Mouse (Mus musculus) adrenal gland, adult 8-10 months (tissue): ENCODE results near the gene Slc25a13. TPM values are rescaled to one million over a fixed set of nuclear protein-coding genes. Genes with fewer than 3 reads are reported as not detected.
A peak's percentile ranks its signal among the peaks of the same experiment; 100 is the strongest.

Source experiments
- DNase-seq: peaks from one replicate; pipeline ENCODE4 v3.0.0; 2022
- total RNA-seq, 4 experiments: library from RNA; stranded (reverse); gene quantifications; 2 replicates each; pipeline ENCODE4 v1.2.4; 2022

Gene Slc25a13
- 10 to 100 TPM in 3 of 4 experiments, 1 to 10 TPM in 1; 9.9 to 18.3 (median 13.0) TPM for total RNA-seq

- DNase-seq, result peak; percentile 62
These were observed at the start of gene Slc25a13 for GRCm38 (mm10) chr6:6216507-6217285. Gene Slc25a13, minus strand, starts transcription at chr6:6217173.

DNA sequence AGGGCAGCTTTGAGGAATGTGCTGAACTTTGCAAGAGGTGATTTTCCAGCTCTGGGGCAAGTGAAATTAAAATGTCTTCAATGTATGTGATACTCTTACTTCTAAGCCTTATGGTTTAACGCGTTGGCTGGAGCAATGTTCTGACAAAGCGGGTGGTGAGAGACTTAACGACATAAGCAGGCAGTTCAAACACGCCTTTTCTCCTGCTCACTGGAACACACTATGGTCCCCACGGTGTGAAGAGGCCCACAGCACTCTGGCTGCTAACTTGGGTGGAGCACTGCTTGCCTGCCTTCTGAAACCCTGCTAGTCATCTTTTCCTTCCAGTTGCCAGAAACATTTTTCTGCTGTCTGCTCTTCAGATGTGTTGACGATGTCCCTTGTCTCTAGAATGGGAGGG is 48.8 kb upstream of the Slc25a13 start:
- no peak for DNase-seq

- DNase-seq, result no peak
These were observed 46.4 kb upstream of the Slc25a13 start for GRCm38 (mm10) chr6:6263293-6263911.

DNA sequence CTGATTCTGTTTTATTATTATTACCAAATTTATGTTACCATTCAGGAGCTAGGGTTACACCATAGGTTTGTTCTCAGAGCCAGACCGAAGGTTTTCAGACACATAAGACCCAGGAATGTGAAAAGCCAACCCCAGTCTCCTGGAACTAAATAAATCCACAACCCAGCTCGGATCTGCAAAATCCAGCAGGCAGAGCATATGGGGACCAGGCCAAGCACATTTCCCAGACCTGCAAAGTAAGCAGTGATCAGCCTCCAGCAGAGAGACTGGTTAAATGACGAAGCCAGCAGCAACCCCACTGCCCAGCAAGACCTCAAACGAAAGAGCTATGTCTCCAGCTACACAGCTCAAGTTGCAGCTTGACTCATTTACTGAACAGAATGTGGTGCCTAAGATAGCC is 43.9 kb upstream of the Slc25a13 start:
- DNase-seq, result no peak

GRCm38 (mm10) chr6:6248500-6248899 is 31.5 kb upstream of the Slc25a13 start:
- no peak for DNase-seq

DNA sequence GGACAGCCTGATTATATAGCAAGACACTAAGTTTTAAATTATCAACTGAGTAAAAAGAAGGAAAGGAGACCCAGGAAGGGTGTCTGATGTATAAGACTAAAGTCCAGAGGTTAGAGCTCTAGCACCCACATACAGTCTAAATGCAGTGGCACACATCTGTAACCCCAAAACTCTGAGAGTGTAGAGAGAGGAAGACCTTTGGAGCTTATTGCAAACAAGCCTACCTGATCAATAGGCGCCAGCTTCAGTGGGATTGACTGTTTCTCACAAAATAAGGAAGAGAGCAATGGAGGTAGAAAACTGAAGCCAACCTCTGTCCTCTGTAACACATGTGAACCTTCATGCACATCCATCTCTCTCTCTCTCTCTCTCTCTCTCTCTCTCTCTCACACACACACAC is 26.9 kb upstream of the Slc25a13 start:
- no peak for DNase-seq

GRCm38 (mm10) chr6:6242114-6242513 is 25.1 kb upstream of the Slc25a13 start:
- DNase-seq, result no peak

DNA sequence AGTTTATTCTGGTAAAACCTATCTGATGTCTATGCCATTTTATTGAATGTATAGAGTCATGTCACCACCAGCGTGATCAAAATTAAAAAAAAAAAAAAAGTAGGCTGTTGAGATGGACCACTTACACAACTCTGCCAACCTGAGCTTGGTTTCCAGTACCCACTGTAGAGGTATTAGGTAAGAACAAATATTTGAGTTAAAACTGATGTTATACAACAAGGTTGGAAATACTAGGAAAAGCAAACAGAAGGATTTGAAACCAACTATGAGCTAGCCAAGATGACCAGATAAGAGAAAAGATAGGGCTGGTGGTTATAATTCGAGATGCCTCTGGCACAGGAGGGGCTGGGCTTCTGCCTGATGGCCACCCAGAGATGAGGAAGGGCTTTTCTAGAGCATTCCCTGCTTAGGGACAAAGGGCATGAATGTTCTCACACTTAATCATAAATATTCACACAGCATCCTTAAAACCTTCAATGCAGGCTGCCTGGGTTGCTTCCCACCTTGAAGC is 19.9 kb upstream of the Slc25a13 start:
- DNase-seq, result no peak

- no peak for DNase-seq
These were observed 13.3 kb upstream of the Slc25a13 start for GRCm38 (mm10) chr6:6230262-6230661.

GRCm38 (mm10) chr6:6222721-6223120 is 5.7 kb upstream of the Slc25a13 start:
- DNase-seq, result no peak

DNA sequence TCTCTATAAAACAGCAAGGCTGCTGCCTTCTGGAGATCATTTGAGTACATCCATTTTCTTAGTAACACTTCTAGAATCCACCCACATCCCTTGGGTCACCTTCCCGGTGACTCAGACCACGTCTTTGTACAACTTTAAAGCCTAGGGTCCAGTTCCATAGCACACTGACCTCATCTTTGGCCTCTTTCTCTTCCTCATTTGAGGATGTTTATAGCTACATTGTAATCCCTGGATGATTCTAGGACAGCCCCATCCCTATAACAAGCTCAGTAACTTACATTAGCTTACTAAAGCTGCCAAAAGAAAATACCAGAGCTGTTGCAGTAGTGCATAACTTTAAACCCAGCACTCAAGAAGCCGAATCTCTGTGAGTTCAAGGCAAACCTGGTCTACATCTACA is 3.6 kb upstream of the Slc25a13 start:
- no peak for DNase-seq

DNA sequence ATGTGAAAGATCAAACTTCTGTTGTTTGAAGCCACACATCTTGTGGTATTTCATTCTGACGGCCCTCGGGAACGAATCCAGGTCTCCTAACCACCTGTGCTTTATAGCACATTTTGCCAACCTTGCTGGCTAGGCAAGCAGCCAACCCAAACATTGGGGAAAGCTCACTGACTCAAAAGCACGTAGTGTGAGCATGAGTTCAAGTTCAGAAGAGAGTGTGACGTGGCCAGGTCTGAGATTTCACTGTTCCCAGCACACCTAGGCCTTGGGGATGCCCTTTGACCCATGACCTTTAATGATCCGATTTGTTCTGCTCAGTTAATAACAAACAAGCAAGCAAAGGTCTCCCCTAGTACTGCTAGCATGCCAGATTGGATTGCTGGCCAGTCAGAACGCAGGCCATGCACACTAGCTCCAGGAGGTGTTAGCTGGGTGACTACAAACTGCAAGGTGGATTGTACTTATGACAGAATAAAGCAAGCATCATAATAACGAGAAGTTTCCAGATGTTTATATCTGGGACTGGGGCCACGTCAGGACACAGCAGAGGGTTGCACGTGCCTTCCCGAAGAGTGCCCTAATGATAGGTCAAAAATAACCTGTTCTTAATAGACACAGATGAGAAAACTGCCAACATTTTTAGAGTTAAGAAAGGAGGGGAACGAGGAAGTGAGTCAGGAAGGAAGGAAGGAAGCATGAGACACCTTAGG is 2.8 kb upstream of the Slc25a13 start:
- no peak for DNase-seq

DNA sequence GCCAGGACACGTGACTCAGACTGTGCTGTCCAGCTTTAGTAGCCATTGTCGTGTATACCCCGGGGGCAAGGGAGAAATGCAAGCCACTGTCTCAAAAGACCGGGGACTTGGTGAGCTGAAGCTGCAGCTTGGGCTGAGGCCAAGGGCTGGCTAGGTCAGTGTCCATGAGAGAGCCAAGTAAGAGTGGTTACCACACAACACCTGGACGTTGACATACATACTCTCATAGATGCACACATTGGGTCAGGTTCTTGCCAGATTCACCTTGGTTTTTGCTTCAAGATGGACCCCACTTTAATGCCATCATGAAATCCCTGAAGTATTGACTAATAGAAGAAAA is 283 bp upstream of the Slc25a13 start:
- no peak for DNase-seq

GRCm38 (mm10) chr6:6216120-6216506 is 860 bp downstream of the Slc25a13 start:
- no peak for DNase-seq

GRCm38 (mm10) chr6:6212360-6213310 is 4.3 kb downstream of the Slc25a13 start:
- DNase-seq, result no peak

DNA sequence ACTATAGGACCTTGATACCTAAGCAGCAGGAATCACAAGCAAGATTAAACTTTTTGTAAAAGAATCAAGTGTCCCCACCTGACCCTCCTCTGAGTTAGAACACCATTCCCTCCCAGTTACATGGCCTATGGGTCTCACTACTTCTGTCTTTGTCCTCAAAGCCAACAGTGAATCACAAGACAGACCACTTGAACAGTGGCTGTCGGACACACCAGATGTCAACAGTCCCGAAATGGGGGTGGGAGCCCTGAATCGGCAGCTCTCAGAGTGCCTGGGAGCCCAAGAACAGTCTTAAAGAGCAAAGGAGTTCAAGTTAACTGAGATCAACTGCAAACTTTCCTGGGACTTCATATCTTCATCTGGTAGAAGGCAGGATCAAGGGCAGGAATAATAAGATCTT is 5.0 kb downstream of the Slc25a13 start:
- DNase-seq, result no peak

- DNase-seq, result no peak
These were observed 6.3 kb downstream of the Slc25a13 start for GRCm38 (mm10) chr6:6210637-6211036.

DNA sequence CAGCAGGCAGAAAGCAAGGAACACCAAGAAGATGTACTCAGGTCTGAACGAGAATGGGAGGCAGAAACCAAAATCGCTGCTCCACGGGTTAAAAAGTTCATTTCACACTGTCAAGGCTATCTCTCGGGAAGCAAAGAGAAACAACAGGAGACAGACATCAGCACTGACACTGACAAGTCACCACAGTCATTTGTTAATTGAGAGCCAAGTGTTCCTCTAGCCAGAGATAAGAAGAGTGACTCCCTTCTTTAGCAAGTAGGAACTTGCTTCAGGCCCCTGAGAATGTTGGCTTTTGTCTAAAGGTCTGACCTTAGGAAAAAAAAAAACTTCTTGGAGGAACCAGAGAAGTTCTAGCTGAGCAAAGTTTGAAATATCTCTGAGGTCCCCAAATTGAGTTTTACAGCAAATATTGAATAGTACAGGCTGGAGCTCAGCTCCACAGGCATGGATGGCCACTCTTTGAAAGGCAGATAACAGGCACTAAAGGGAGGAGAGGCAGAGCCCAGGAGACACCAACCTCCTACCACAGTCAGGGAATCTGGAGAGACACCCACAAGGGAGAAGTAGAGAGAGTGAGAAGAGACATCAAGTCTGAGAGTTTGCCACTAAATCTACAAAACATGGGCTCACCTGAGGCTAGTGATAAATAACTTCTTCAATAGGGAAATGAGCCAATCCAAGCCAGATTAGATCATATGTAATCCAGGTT is 8.5 kb downstream of the Slc25a13 start:
- no peak for DNase-seq

DNA sequence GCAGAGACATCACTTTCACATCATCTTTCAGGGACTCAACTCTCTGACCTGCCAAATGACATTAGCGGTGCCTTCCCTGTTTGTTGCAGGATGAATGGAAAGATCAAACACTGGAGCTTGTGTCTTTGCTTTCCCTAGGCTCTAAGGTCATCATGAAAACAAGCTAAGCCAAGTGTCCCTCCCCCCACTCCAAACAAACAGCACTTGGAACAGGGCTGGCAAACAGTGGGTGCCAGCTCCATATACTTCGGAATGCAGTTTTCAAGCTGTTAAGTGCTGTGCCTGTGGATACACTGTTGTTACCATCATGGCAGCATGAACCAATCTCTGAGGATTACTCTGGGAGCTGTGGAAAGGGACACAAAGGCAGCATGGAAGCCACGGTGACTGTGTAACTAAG is 9.1 kb downstream of the Slc25a13 start:
- no peak for DNase-seq

DNA sequence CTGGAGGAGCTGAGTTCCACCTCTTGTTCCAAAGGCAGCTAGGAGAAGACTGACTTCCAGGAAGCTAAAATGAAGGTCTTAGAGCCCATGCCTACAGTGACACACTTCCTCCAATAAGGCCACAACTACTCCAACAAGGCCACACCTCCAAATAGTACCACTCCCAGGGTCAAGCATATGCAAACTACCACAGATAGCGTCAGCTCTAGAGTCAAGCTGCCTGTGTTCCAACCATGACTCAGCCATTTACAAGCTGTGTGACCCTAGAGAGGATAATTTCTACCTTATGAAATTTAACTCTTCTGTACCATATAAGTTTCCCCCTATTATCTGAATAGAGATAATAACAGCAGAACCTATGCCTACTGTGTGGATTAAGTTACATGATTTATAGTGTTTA is 9.6 kb downstream of the Slc25a13 start:
- DNase-seq, result no peak

- no peak for DNase-seq
These were observed 11.3 kb downstream of the Slc25a13 start for GRCm38 (mm10) chr6:6205599-6206165.
